Mouse (Mus musculus) adrenal gland, postnatal 10 days (tissue): ENCODE data around the gene Macrod2. TPM values are rescaled to one million over a fixed set of nuclear protein-coding genes. Genes with fewer than 3 reads are reported as not detected.

Source experiments
- DNase-seq: peaks from one replicate; pipeline ENCODE4 v3.0.0; 2021; ENCODE audit warnings: mixed read lengths
- total RNA-seq, 2 experiments: library from RNA; stranded (reverse); gene quantifications; 2 replicates each; pipeline ENCODE4 v1.2.3; 2021

Gene Macrod2
- total RNA-seq, 2 experiments from 2014 or later, result 7.9 to 9.5 TPM

GRCm38 (mm10) chr2:140793886-140794608 lies 398.9 kb downstream of the Macrod2 start:
- no peak for DNase-seq

GRCm38 (mm10) chr2:140811693-140812092 lies 416.6 kb downstream of the Macrod2 start:
- DNase-seq, result no peak

DNA sequence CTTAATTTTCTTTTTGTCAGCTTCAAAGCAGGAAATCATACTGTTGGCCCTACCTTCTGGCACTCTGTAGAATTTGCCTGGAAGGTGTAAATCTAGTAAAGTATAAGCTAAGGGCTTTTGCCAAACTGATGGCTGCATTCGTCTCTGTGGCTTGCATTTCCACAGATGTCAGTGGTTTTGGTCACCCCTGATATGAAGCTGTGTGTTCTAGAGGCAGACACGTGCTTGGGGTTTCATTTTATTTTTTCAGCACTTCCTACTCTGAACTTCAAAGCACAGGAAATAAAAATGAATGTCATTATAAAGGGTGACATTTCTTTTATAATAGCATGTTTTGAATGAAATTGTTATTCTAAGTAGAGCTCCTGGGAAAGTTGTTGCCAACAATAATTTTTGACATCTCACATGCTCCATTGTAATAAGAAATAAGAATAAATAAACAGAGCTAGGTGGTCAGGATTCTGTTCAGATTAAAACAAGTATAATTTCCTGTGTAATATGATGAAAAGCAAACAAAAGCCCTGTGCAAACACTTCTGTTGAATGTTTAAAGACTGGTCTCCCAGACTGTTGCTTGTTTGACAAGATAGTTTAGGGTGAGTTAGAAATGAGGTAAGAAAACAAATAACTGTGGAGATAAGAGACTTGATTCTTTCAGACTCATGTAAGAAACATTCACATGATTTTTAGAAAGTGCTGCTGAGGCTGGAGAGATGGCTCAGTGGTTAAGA lies 424.4 kb downstream of the Macrod2 start:
- no peak for DNase-seq

- no peak for DNase-seq
Measured at GRCm38 (mm10) chr2:140822378-140822777, 427.3 kb downstream of the Macrod2 start.

- DNase-seq, result no peak
Measured at GRCm38 (mm10) chr2:140826241-140826640, 431.1 kb downstream of the Macrod2 start.

DNA sequence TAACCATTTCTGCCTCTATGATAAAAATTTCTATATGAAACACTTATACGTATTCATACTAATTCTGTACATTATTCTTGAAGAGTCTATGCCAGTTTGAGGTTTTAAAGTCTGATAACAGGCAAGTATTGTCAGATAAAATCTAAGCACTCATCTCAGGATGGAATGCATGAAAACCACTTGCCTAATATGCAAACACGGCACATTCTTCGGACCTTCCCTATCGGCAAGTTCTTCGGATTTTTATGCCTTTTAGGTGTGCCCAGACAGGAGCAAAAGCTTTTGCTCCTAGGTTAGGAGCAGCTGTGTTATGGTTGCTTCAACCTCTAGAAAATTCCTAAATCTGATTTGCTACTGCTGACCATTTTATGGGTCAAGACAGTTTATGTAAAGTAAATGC lies 433.8 kb downstream of the Macrod2 start:
- DNase-seq, result no peak

- DNase-seq, result no peak
Measured at GRCm38 (mm10) chr2:140830086-140830485, 435.0 kb downstream of the Macrod2 start.

- no peak for DNase-seq
Measured at GRCm38 (mm10) chr2:140839371-140839770, 444.3 kb downstream of the Macrod2 start.

DNA sequence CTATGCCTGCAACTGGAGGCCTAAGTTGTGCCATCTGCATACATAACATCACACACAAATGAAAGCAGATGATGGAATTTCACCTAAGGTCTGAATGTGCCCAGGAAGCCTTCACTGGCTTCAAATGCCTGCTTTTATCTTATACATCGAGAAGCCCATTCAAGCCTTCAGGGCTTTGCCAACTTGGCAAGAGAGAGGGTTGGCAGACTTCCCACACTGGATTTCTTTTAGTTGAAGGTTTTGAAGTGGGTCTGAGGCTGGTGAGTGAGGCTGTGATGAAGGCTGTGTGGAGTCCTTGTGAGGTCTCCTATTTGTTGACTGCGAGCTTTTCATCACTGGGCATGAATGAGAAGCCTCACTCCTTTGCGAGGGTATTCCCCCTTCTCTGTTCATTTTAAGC lies 444.8 kb downstream of the Macrod2 start:
- DNase-seq, result peak; percentile 87

DNA sequence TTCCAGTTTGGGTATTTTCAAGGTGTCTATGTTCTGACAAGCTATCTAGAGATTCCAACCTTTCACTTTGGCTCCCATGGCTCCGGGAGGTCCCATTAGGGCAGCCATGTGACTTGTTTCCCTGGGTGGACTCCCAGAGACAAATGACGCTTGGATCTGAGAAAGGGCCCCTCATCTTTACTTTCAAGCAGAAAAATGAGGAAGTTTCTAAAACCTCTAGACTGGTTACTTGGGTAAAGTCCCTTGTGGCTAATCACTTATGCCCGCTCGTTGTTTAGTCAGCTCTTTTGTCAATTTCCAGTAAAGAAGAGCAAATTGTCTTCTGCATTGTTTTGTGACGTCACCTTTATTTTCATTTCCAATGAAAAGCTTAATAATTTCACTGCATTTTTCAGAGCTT lies 448.9 kb downstream of the Macrod2 start:
- no peak for DNase-seq

DNA sequence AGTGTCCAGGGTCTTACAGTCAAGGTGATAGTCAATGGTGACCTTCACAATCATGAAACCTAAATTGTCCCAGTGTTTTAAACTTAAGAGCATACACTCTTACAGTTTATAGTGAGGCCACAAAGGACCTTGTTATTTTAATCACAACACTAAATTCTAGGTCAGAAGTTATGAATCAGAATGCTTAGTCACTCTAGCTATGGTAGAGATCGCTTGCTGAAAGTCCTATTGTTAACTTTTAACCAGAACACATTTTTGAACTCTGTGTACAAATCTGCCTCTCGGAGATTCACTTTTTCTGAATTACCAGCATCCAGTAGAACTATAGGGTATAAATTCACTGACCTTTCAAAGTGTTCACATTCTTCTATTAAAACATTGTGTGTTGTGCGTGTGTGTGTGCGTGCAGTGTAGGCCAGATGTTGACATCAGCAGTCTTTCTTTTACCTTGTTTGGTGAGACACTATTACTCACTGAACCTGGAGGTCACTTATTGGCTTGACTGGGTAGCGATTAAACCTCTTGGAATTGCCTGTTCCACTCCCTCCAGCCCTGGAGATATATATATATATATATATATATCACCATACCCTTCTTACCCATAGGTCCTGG lies 452.8 kb downstream of the Macrod2 start:
- DNase-seq, result no peak

GRCm38 (mm10) chr2:140853538-140853937 lies 458.4 kb downstream of the Macrod2 start:
- DNase-seq, result no peak

- no peak for DNase-seq
Measured at GRCm38 (mm10) chr2:140861356-140861755, 466.2 kb downstream of the Macrod2 start.

GRCm38 (mm10) chr2:140862736-140863135 lies 467.6 kb downstream of the Macrod2 start:
- no peak for DNase-seq

DNA sequence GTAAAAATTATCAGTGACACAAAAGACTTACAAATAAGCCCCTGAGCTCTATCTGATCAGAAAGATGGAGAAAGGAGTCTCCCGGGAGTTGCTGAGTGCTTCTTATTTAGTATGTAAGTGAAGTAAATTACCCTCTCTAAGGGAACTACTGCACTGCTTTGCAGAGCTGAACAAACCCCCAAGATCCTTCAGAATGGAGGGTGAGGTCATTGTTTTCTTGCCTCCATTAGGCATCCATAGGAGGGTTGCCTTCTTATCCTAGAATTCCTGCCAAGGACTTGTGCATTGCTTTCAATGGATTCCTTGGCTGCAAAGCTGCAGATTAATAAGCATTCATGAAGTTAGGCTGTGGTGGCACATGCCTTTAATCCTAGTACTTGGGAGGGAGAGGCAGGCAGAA lies 470.5 kb downstream of the Macrod2 start:
- DNase-seq, result no peak

GRCm38 (mm10) chr2:140867116-140867515 lies 472.0 kb downstream of the Macrod2 start:
- DNase-seq, result no peak

DNA sequence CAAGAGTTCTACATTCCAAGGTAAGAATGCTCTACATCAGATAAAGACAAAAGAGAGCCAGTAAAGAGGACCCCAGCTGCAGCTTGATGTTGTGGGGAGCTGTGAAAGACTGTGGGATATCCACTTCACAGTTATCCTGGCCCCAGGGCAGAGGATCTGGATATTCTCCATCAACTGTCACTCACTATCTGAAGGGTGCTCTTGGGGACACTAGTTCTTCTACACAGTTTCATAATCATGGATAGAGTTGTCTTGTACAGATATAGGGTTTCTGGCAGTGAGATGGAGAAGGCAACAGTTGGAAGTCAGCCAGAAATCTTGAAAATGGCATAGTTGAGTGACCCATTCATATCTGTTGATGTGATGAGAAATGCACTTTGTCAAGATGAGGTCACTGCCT lies 490.1 kb downstream of the Macrod2 start:
- no peak for DNase-seq

DNA sequence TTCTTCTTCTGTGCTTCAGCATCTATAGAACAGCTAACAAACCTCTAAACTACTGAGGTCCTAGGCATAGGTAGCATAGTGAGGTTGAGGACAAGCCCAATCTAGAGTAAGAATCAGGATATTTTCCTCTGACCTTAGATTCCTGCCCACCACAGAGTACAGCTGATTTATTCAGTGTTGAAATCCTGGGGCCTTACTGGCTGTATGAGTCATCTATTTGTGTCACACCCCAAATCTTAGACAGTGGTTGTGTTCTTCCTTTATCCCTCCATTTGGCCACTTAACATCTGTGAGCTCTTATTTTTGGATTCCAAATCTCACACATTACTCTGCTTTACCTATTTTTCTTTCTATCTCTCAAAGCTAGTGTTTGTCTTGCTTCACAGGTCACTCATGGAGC lies 495.6 kb downstream of the Macrod2 start:
- no peak for DNase-seq

DNA sequence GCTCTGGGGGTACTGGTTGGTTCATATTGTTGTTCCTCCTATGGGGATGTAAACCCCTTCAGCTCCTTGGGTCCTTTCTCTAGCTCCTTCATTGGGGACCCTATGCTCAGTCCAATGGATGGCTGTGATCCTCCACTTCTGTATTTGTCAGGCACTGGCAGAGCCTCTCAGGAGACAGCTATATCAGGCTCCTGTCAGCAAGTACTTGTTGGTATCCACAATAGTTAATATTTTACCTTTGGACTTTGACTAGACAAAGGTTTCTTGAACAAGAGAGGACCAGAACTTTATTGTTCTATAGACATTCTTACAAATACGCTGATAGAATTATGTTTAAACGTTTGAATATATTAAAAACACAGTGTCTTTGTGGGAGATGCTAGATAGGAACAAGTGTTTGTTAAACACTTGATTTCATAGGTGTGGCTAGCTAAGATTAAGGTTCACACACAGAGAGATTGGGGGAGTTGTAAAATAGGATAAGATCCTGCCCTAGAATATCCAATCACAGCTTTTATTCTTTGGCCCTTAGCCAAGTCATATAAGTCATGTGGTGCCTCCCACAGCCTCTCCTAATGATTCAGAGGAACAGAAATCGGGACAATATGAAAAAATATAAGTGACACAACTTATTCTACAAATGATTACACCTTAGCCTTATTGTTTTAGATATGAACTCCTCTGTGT lies 501.4 kb downstream of the Macrod2 start:
- DNase-seq, result no peak

DNA sequence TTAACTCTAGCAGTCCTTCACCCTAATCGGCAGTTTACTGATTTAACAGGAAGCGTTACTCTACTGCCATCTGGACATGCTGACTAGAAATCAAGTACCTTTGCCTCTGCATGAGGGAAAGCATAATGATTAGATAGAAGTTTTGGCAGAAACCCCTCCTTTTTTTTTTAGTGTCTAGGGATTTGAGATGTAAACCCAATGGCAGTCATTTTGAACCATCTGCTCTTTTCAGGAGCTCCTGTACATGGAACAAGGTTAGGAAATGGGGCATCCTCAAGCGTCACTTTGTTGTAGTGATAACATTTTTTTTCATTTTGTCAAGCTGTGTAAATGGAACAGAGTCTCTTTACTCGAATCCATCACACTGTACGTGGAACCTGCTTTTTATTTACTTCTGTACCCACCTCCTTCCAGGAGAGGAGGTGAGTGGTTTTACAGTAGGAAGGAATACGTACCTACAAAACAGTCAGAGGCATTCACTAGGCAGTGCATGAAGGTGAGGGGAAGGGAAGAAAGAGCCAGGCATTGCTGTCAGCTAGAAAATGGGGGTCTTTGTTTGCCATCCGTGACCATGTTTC lies 503.4 kb downstream of the Macrod2 start:
- no peak for DNase-seq

GRCm38 (mm10) chr2:140905331-140905730 lies 510.2 kb downstream of the Macrod2 start:
- no peak for DNase-seq

- DNase-seq, result no peak
Measured at GRCm38 (mm10) chr2:140906123-140906522, 511.0 kb downstream of the Macrod2 start.
